Mouse (Mus musculus): Measurements from ENCODE around the gene Hnrnpul1. TPM values are rescaled to one million over a fixed set of nuclear protein-coding genes. Genes with fewer than 3 reads are reported as not detected.

Hnrnpul1 gene
- polyA plus RNA-seq, 1 experiment from 2014 or later, result 67.6 TPM

DNA sequence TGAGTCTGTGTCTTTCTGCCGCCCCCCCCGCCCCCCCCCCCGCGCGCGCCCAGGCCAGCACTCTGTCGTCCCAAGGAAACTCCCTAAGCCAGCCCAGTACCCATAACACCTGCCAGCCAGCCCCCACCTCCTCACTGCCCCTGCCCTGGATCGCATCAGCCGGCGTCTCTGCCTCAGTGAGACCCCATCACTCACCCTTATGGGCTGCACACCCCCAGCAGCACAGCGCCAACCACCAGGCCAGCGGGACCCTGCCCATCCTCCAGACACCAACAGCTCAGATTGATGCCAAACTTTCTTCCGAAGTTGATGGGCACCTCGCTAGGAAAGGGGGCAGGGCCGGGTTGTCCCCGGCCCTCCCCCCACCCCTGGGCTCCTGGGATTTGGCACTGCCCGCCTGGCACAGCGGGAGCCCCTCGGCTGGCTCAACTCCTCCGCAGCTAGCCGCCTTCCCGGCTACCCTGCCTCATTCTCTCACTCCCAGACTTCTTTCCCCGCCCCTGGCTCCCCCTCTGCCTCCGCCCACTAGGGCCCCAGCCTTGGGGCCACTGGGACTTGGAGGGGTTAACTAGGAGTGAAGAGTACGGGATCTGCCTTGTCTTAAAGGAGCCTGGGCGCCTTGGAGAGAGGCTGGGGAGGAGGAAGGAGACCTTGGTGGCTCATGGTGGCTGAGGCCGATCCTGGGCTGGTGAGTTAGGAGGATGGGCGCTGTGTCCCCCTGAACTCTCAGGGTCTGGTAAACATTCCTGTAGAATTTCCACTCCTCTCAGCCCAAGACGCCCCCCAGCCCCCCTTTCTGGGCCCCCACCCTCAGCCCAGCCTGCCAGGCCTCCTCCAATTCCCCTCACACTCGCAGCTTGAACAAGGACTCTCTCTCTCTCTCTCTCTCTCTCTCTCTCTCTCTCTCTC, 33.9 kb upstream of the Hnrnpul1 start, which contains the start of gene Axl:
Gene Axl (minus strand): TSS at position 486 of the 909 bp plus-strand sequence.
- Histone ChIP-seq H3K4me1 (replicated peaks) (peaks cover 25% of the 10 kb centered on the region), H3K4me3 (replicated peaks) (peak within 1 kb of the TSS; percentile 67), H3K27ac (peak within 1 kb of the TSS; percentile 84), H3K27me3 (no peaks in the 10 kb centered on the region), H3K36me3 (peaks cover 20% of the 10 kb centered on the region; the same call in 1 of the 2 replicates), H3K4me2 (peak within 1 kb of the TSS; percentile 87), H3K9ac (replicated peaks) (peak within 1 kb of the TSS; percentile 75), H3K9me3 (no peaks in the 10 kb centered on the region)
- peak; percentile 81 for ATAC-seq (ENCODE audit: insufficient number of reproducible peaks, insufficient read depth, low FRiP score, low TSS enrichment, low read depth)
- 1% methylated on average over 29 of the region's 30 CpGs for whole genome bisulfite sequencing

DNA sequence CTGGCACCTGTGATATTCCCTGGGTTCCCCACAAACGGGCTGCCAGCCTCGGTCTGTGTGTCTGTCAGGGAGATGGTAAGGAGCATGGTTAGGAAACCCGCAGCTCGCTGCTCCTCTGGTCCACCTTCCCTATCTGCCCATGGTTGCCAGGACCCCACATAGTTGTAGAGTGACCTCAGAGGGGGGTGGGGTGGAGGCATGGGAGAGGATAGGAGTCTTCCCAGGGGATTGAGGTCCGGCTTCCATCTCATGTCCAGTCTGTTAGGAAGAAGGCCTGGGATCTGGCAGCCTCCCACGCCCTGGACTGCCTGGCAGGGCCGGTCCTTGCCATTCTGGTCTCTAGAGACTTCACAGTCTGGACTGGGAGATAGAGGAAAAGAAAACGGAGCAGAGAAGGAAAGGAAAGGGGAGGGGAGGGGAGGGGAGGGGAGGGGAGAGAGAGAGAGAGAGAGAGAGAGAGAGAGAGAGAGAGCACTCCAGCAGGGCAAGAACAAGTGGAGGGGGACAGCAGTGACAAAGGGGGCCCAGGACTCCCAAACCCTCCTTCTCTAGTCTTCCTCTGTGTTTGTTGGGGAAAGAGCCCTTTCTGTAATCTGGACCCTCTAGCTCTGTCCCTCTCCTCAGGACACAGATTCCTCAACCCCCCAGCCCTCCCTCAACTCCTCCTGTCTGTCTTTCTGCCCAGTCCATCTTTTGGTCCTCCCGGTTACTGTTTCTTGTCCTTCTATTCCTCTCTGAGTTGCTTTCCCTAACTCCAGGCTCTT, 33.1 kb upstream of the Hnrnpul1 start:
- Histone ChIP-seq H3K9me3 (no peaks in the 10 kb centered on the region), H3K4me3 (replicated peaks) (peak overlapping the region; percentile 67), H3K27ac (peak overlapping the region; percentile 84), H3K36me3 (peaks cover 24% of the 10 kb centered on the region; the same call in 1 of the 2 replicates), H3K9ac (replicated peaks) (peak overlapping the region; percentile 75), H3K4me2 (peak overlapping the region; percentile 87), H3K27me3 (no peaks in the 10 kb centered on the region), H3K4me1 (replicated peaks) (peaks cover 29% of the 10 kb centered on the region)
- ATAC-seq (ENCODE audit: insufficient number of reproducible peaks, insufficient read depth, low FRiP score, low TSS enrichment, low read depth), result no peak
- WGBS, result 34% methylated on average over 8 of the region's 9 CpGs

DNA sequence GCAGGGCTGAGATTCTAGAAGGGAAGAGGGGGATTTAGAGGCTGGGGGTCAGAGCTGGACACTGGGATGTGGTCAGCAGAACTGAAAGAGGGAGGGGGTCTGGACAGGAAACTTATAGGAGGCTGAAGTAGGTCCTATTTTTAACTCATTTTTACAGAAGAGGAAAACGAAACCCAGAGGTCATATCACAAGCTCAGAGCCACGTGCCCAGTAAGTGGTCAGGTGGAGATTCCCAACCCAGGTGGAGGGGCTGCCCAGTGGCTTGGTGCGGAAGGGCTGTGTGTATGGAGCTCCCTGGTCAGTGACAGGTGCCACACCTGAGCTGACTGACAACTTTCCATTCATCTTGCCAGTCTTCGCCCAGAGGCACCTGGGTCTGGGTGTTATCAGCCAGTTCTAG, 32.4 kb upstream of the Hnrnpul1 start:
- ATAC-seq (ENCODE audit: insufficient number of reproducible peaks, insufficient read depth, low FRiP score, low TSS enrichment, low read depth), result no peak
- WGBS, result 71% methylated on average over 4 of the region's 4 CpGs
- Histone ChIP-seq H3K27ac (no peak overlapping the region), H3K9ac (replicated peaks) (peak overlapping the region; percentile 75; the same call in 1 of the 2 replicates), H3K27me3 (no peaks in the 10 kb centered on the region), H3K36me3 (peaks cover 24% of the 10 kb centered on the region; the same call in 1 of the 2 replicates), H3K9me3 (no peaks in the 10 kb centered on the region), H3K4me3 (replicated peaks) (peak overlapping the region; percentile 67), H3K4me1 (replicated peaks) (peaks cover 36% of the 10 kb centered on the region), H3K4me2 (peak overlapping the region; percentile 87)

DNA sequence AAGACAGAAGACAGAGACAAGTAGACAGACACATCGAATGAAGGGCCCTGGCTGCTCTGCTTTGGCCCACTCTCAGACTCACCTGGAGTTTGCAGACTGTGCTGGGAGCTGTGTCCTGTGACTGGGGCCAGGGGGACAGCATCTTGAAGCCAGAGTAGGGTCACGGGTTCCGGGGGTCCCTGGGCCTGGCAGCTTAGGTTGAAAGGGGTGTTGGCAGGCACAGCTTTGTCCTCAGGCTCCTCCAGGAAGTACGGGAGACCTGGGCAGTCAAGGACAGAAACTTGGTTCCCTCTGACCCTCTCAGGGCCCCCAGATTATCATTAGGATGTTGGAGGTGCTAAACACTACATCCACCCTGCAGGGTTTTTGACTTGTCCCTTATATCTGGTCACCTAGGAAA, 31.2 kb upstream of the Hnrnpul1 start:
- ATAC-seq (ENCODE audit: insufficient number of reproducible peaks, insufficient read depth, low FRiP score, low TSS enrichment, low read depth), result no peak
- 70% methylated on average over 4 of the region's 4 CpGs for WGBS
- peaks cover 45% of the 10 kb centered on the region for H3K4me1 ChIP-seq (replicated peaks)
- no peak overlapping the region for H3K4me2 ChIP-seq
- no peak overlapping the region for H3K27ac ChIP-seq
- no peak overlapping the region for H3K4me3 ChIP-seq (replicated peaks)
- peaks cover 24% of the 10 kb centered on the region; the same call in 1 of the 2 replicates for H3K36me3 ChIP-seq
- H3K9me3 ChIP-seq, result no peaks in the 10 kb centered on the region
- no peak overlapping the region for H3K9ac ChIP-seq (replicated peaks)
- H3K27me3 ChIP-seq, result no peaks in the 10 kb centered on the region

DNA sequence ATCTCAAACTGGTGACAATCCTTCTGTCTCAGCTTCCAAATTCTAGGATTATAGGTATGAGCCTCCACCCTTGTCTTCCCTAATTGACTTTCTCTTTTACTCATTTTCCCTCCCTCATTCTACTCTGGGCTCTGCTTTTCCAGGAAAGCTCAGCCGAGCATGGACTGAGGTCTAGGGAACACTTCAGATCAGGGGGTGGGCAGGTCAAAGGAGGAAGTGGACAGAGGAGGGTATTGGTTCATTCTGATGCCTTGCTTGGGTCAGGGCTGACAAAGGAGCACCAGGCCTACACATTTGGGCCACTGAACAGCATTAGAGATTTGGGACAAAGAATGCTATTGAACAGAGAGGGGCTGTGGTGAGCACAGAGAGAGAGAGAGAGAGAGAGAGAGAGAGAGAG, 30.3 kb upstream of the Hnrnpul1 start:
- no peak overlapping the region for H3K27ac ChIP-seq
- 55% methylated on average over 1 of the region's 1 CpGs for WGBS
- ATAC-seq (ENCODE audit: insufficient number of reproducible peaks, insufficient read depth, low FRiP score, low TSS enrichment, low read depth), result no peak
- no peak overlapping the region for H3K4me3 ChIP-seq (replicated peaks)
- peaks cover 43% of the 10 kb centered on the region for H3K4me1 ChIP-seq (replicated peaks)
- H3K27me3 ChIP-seq, result no peaks in the 10 kb centered on the region
- peaks cover 28% of the 10 kb centered on the region for H3K36me3 ChIP-seq
- H3K9me3 ChIP-seq, result no peaks in the 10 kb centered on the region
- no peak overlapping the region for H3K9ac ChIP-seq (replicated peaks)
- no peak overlapping the region for H3K4me2 ChIP-seq

DNA sequence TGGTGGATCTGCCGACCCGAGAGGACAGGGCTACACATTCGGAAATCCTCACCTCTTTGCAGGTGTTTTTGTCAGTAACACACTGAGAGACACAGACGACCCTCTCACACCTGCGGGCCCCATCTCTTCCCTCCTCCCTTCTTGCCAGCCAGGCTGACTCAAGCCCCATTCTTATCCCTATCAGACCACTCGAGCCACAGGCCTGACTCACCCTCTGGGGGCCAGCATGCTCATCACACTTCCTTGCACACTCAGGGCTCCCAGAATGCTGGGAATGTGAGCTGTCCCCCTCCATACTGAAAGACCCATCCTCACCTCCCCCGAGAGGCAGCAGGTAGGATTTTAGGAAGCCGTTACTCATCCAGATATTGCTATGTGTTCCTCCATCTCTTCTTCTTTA, 29.2 kb upstream of the Hnrnpul1 start:
- no peak for ATAC-seq (ENCODE audit: insufficient number of reproducible peaks, insufficient read depth, low FRiP score, low TSS enrichment, low read depth)
- Histone ChIP-seq H3K36me3 (peaks cover 36% of the 10 kb centered on the region), H3K4me3 (replicated peaks) (no peak overlapping the region), H3K9me3 (no peaks in the 10 kb centered on the region), H3K4me1 (replicated peaks) (peaks cover 33% of the 10 kb centered on the region), H3K27me3 (no peaks in the 10 kb centered on the region), H3K27ac (no peak overlapping the region), H3K9ac (replicated peaks) (no peak overlapping the region), H3K4me2 (no peak overlapping the region)
- 64% methylated on average over 8 of the region's 8 CpGs for WGBS

DNA sequence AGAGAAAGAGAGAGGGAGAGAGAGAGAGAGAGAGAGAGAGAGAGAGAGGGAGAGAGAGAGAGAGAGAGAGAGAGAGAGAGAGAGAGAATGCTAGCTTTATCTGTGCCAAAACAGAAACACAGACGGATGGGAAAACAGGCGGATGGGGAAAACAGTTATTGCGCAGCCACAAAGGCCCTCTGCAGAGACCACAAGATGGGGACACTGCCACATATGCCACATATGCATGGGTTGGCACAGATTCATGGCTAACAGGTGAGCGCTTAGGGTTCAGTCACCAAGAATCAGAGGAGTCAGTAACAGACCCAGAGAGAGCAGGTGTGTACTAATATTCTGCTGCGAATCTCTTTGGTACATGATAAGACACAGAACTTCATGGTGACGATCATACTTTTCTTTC, 28.2 kb upstream of the Hnrnpul1 start:
- H3K4me3 ChIP-seq (replicated peaks), result no peak overlapping the region
- peak overlapping the region; percentile 86 for H3K27ac ChIP-seq
- no peak for ATAC-seq (ENCODE audit: insufficient number of reproducible peaks, insufficient read depth, low FRiP score, low TSS enrichment, low read depth)
- H3K9me3 ChIP-seq, result no peaks in the 10 kb centered on the region
- 79% methylated on average over 6 of the region's 6 CpGs for WGBS
- H3K36me3 ChIP-seq, result peaks cover 46% of the 10 kb centered on the region
- H3K4me1 ChIP-seq (replicated peaks), result peaks cover 31% of the 10 kb centered on the region
- H3K27me3 ChIP-seq, result no peaks in the 10 kb centered on the region
- H3K4me2 ChIP-seq, result peak overlapping the region; percentile 81; the same call in 1 of the 2 replicates
- H3K9ac ChIP-seq (replicated peaks), result no peak overlapping the region

DNA sequence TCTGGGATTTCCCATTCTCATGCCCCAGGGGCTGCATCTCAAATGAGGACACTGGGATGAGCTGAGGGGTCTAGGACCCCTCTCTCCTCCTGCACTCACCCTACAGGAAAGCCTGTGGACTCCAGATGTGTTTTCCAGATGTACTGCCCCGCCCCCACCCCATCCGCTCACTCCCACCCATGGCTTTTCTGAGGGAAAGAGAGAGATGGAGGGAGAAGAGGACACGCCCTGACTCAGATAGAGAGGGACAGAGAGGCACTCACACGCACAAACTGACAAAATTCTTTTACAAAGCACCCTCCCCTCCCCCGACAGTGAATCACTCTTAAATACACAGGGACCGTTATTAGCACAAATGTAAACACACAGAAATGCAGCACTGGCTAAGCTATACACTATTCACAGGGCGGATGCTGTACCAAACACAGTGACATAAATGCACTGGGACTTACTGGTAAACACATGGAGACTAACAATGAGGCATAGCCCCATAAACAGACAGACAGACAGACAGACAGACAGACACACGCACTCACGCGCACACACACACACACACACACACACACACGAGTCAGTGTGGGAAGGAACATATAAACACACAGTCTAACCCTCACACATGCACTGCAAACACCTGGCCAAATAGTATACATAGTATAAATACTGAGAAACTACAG, 27.5 kb upstream of the Hnrnpul1 start:
- H3K4me2 ChIP-seq, result peak overlapping the region; percentile 81
- peak overlapping the region; percentile 86 for H3K27ac ChIP-seq
- ATAC-seq (ENCODE audit: insufficient number of reproducible peaks, insufficient read depth, low FRiP score, low TSS enrichment, low read depth), result peak; percentile 58; the same call in 1 of the 2 replicates
- no peaks in the 10 kb centered on the region for H3K9me3 ChIP-seq
- H3K36me3 ChIP-seq, result peaks cover 53% of the 10 kb centered on the region
- H3K4me3 ChIP-seq (replicated peaks), result peak overlapping the region; percentile 39
- WGBS, result 35% methylated on average over 11 of the region's 11 CpGs
- H3K4me1 ChIP-seq (replicated peaks), result peaks cover 25% of the 10 kb centered on the region
- H3K9ac ChIP-seq (replicated peaks), result peak overlapping the region; percentile 67
- no peaks in the 10 kb centered on the region for H3K27me3 ChIP-seq

DNA sequence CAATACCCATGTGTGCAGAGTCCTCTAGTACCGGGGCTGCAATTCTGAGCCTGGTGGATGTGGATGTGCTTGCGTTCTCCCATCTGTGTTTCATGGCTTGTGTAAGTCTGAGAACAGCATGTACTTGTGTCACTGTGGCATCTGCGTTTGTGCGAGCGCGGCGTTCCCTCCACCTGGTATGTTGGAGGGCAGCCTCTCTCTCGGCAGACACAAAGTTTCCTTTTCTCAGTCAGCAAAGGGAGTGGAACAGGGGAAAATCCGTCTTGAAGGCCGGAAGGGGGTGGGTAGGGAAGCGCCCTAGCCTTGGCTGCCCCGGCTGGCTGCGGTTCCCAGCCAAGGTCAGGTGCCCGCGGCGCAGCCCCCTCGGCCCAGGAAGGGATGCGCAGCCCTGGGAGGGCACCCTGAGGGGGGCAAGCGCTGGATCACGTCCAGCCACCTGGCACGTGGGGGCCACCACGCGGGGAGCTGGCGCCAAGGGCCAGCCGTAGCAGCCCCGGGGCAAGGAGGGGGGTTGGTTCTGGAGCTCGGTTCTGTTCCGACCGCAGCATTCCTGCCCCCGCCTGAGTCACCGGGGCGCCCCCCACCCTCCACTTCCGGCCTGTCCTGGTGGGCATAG, 26.9 kb upstream of the Hnrnpul1 start:
- Histone ChIP-seq H3K4me1 (replicated peaks) (peaks cover 20% of the 10 kb centered on the region), H3K4me2 (peak overlapping the region; percentile 81), H3K27ac (peak overlapping the region; percentile 86), H3K36me3 (peaks cover 60% of the 10 kb centered on the region), H3K27me3 (no peaks in the 10 kb centered on the region), H3K4me3 (replicated peaks) (peak overlapping the region; percentile 39), H3K9me3 (no peaks in the 10 kb centered on the region), H3K9ac (replicated peaks) (peak overlapping the region; percentile 67)
- 0 out of 2 replicates have a peak, but pooled peaks have one; percentile 1 for ATAC-seq (ENCODE audit: insufficient number of reproducible peaks, insufficient read depth, low FRiP score, low TSS enrichment, low read depth)
- WGBS, result 7% methylated on average over 33 of the region's 33 CpGs

DNA sequence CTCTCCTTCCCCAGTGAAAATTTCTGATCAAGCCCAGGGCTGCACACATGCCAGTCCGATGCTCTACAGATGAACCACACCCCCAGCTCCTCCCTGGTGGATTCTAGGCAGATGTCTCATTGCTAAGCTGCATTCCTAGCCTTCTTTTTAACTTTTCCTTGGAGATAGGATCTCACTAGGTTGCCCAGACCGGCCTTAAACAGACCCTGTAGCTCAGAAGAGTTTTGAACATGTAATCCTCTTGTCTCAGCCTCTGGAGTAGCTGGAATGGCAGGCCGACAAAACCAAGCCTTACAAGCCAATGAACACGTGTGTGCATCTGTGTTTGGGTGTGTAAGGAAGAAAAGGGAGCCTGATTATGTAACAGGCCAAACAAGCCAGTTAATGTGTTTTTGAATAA, 26.2 kb upstream of the Hnrnpul1 start:
- Histone ChIP-seq H3K9ac (replicated peaks) (no peak overlapping the region), H3K4me3 (replicated peaks) (no peak overlapping the region), H3K9me3 (no peaks in the 10 kb centered on the region), H3K4me2 (no peak overlapping the region), H3K4me1 (replicated peaks) (peaks cover 20% of the 10 kb centered on the region), H3K27ac (no peak overlapping the region), H3K36me3 (peaks cover 66% of the 10 kb centered on the region), H3K27me3 (no peaks in the 10 kb centered on the region)
- no peak for ATAC-seq (ENCODE audit: insufficient number of reproducible peaks, insufficient read depth, low FRiP score, low TSS enrichment, low read depth)
- WGBS, result 64% methylated on average over 4 of the region's 4 CpGs
